Mouse (Mus musculus): ENCODE data around the gene Polr3h. TPM values are rescaled to one million over a fixed set of nuclear protein-coding genes. Genes with fewer than 3 reads are reported as not detected.
A peak's percentile ranks its signal among the peaks of the same experiment; 100 is the strongest.

The Polr3h gene
- polyA plus RNA-seq, 1 experiment from 2014 or later: 84.1 TPM

GRCm38 (mm10) chr15:81872262-81873136 lies 53.5 kb downstream of the Polr3h start, which contains the start of gene Aco2:
Gene Aco2, plus strand, starts transcription at chr15:81872309.
- peak; percentile 99 for DNase-seq (ENCODE audit: low spot score)

GRCm38 (mm10) chr15:81871604-81872261 lies 54.3 kb downstream of the Polr3h start, which contains the start of gene Phf5a:
Gene Phf5a, minus strand, starts transcription at chr15:81871911.
- peak; percentile 96 for DNase-seq (ENCODE audit: low spot score)

GRCm38 (mm10) chr15:81869985-81870384 lies 56.1 kb downstream of the Polr3h start:
- no peak for DNase-seq (ENCODE audit: low spot score)

GRCm38 (mm10) chr15:81864238-81864637 lies 61.8 kb downstream of the Polr3h start:
- DNase-seq (ENCODE audit: low spot score): no peak

GRCm38 (mm10) chr15:81860471-81861135 lies 65.4 kb downstream of the Polr3h start:
- peak; percentile 26 for DNase-seq (ENCODE audit: low spot score)

GRCm38 (mm10) chr15:81859330-81860255 lies 66.4 kb downstream of the Polr3h start:
- DNase-seq (ENCODE audit: low spot score): peak; percentile 92

GRCm38 (mm10) chr15:81858517-81859329 lies 67.3 kb downstream of the Polr3h start, which contains the start of gene Tob2:
Gene Tob2, minus strand, starts transcription at chr15:81858796.
- DNase-seq (ENCODE audit: low spot score): peak; percentile 75

- peak; percentile 92 for DNase-seq (ENCODE audit: low spot score)
These were observed 67.9 kb downstream of the Polr3h start for GRCm38 (mm10) chr15:81858138-81858516.

GRCm38 (mm10) chr15:81857724-81858116 lies 68.3 kb downstream of the Polr3h start:
- DNase-seq (ENCODE audit: low spot score): peak; percentile 60

- DNase-seq (ENCODE audit: low spot score): peak; percentile 37
These were observed 68.9 kb downstream of the Polr3h start for GRCm38 (mm10) chr15:81856938-81857723.

- peak; percentile 87 for DNase-seq (ENCODE audit: low spot score)
These were observed 69.8 kb downstream of the Polr3h start for GRCm38 (mm10) chr15:81856030-81856790.

- no peak for DNase-seq (ENCODE audit: low spot score)
These were observed 73.0 kb downstream of the Polr3h start for GRCm38 (mm10) chr15:81853081-81853480.

GRCm38 (mm10) chr15:81852411-81853000 lies 73.5 kb downstream of the Polr3h start:
- no peak for DNase-seq (ENCODE audit: low spot score)

GRCm38 (mm10) chr15:81851375-81851774 lies 74.7 kb downstream of the Polr3h start:
- DNase-seq (ENCODE audit: low spot score): peak; percentile 54

- DNase-seq (ENCODE audit: low spot score): peak; percentile 61
These were observed 75.3 kb downstream of the Polr3h start for GRCm38 (mm10) chr15:81850718-81851117.

- DNase-seq (ENCODE audit: low spot score): no peak
These were observed 76.9 kb downstream of the Polr3h start for GRCm38 (mm10) chr15:81849104-81849503.

GRCm38 (mm10) chr15:81848301-81848700 lies 77.7 kb downstream of the Polr3h start:
- peak; percentile 76 for DNase-seq (ENCODE audit: low spot score)

- DNase-seq (ENCODE audit: low spot score): no peak
These were observed 78.2 kb downstream of the Polr3h start for GRCm38 (mm10) chr15:81847861-81848260.

Measured in thymus, postnatal 0 days (tissue).